Mouse (Mus musculus) thymus, postnatal 0 days (tissue): ENCODE measurements around the gene Mrgpra2a. TPM values are rescaled to one million over a fixed set of nuclear protein-coding genes. Genes with fewer than 3 reads are reported as not detected.
"Not testable (repeated sequence)": the region's sequence is repeated elsewhere in the genome, so short reads cannot be mapped to it uniquely, and the experiment has no call there.

Experiments used
- DNase-seq: peaks from one replicate; pipeline ENCODE4 v3.0.0-alpha.2; 2015; ENCODE audit warnings: low spot score
- polyA plus RNA-seq: library from polyadenylated mRNA; unstranded; fragments of >200 nt; fragmentation: Nextera tagmentation; extraction: Ambion mirVana; gene quantifications from 2 replicates; pipeline ENCODE4 v1.2.1, GENCODE M21; 2015

Gene Mrgpra2a
- polyA plus RNA-seq = 0.10 TPM in 1 of 2 replicates, not detected in the other

DNA sequence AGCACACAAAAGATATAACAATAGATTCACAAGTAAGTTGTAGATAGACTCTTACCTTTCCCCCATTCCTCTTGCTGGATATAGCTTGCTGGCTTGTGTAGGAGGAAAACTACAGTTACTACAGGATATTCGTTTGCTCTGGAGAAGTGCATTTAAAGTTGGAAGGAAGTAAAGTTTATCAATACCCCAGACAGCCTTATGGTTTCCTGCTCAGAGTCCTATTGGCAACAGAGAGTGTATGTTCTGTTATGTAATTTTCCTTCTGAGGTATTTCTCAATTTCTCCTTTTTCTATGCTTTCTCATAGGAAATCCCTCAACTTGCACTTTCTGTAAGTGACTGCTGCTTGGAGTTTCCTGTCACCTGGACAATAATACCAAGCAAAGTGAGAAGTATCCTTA, at the start of gene Mrgpra2a:
Mrgpra2a (minus strand) TSS at position 125 of the 400 bp plus-strand sequence.
- not testable (repeated sequence) for DNase-seq

DNA sequence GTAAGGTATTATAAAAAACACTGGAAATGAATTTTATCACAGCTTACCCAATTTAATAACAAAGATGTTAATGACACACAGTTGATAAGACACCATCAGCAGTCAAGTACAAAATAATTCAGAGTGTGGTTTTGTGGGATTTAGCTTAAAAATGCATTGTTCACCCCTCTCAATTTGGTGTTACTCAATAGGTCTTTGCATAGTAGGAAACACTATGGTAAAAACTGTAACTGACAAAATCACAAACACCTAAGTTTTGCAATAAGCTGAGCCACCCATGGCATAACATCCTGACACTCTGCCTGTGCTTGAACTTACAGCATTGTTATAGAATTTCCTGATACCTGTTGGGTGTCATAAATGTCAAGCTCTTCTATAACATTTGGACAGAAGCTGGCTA, 39.3 kb upstream of the Mrgpra2a start:
- not testable (repeated sequence) for DNase-seq

DNA sequence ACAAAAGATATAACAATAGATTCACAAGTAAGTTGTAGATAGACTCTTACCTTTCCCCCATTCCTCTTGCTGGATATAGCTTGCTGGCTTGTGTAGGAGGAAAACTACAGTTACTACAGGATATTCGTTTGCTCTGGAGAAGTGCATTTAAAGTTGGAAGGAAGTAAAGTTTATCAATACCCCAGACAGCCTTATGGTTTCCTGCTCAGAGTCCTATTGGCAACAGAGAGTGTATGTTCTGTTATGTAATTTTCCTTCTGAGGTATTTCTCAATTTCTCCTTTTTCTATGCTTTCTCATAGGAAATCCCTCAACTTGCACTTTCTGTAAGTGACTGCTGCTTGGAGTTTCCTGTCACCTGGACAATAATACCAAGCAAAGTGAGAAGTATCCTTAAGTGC, 37.5 kb upstream of the Mrgpra2a start:
- not testable (repeated sequence) for DNase-seq

DNA sequence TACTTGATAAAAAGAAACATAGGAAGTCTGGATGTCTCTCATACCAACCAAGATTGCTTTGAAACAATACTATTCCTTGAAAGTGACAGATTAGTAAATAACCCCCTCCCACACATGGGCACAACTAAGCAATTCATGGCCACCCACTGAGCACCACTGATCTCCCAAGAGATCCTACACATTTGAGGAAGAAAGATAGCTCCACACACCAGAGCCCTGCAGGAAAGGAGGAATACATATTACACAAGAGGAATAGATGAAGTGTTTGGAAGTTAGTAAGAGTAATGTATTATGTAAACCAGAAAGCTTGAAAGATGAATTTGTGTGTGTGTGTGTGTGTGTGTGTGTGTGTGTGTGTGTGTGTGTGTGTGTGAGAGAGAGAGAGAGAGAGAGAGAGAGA, 31.2 kb upstream of the Mrgpra2a start:
- not testable (repeated sequence) for DNase-seq

DNA sequence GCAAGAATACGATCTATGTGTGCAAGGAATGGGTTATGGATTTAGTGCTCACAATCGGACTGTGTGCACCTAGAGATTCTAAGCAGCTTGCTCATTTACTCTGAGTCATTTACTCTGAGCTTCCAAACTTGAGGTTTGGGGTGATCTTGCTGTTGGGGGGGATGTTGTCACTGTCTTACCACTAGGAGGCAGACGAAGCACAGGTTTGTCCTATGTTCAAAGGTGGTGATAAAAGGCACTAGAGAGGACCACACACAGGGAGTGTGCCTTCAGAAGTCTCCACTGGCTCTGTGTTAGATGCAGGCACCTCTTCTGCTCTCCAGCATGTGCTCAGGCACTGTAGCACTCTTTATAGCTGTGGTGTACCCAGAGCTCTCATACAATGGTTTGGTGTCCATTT, 22.0 kb upstream of the Mrgpra2a start:
- not testable (repeated sequence) for DNase-seq

DNA sequence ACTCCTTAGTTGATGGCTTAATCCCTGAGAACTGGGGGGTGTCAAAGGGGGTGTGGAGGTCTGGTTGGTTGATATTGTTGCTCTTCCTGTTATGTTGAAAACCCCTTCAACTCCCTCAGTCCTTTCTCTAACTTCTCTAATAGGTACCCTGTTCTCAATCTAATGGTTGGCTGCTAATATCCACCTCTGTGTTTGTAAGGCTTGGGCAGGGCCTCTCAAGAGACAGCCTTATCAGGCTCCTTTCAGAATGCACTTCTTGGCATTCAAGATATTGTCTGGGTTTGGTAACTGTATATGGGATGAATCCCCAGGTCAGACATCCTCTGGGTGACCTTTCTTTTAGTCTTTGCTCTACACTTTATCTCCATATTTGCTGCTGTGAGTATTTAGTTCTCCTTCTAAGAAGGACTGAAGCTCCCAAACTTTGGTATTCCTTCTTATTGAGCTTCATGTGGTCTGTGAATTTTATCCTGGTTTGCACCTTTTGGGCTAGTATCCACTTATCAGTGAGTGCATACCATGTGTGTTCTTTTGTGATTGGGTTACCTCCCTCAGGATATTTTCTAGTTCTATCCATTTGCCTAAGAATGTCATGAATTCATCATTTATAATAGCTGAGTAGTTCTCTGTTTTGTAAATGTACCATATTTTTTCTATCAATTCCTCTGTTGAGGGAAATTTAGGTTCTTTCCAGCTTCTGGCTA, 13.5 kb upstream of the Mrgpra2a start:
- DNase-seq = not testable (repeated sequence)

DNA sequence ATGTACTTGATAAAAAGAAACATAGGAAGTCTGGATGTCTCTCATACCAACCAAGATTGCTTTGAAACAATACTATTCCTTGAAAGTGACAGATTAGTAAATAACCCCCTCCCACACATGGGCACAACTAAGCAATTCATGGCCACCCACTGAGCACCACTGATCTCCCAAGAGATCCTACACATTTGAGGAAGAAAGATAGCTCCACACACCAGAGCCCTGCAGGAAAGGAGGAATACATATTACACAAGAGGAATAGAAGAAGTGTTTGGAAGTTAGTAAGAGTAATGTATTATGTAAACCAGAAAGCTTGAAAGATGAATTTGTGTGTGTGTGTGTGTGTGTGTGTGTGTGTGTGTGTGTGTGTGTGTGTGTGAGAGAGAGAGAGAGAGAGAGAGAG, 6.2 kb downstream of the Mrgpra2a start:
- not testable (repeated sequence) for DNase-seq

DNA sequence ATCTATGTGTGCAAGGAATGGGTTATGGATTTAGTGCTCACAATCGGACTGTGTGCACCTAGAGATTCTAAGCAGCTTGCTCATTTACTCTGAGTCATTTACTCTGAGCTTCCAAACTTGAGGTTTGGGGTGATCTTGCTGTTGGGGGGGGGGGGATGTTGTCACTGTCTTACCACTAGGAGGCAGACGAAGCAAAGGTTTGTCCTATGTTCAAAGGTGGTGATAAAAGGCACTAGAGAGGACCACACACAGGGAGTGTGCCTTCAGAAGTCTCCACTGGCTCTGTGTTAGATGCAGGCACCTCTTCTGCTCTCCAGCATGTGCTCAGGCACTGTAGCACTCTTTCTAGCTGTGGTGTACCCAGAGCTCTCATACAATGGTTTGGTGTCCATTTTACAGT, 15.5 kb downstream of the Mrgpra2a start:
- not testable (repeated sequence) for DNase-seq

DNA sequence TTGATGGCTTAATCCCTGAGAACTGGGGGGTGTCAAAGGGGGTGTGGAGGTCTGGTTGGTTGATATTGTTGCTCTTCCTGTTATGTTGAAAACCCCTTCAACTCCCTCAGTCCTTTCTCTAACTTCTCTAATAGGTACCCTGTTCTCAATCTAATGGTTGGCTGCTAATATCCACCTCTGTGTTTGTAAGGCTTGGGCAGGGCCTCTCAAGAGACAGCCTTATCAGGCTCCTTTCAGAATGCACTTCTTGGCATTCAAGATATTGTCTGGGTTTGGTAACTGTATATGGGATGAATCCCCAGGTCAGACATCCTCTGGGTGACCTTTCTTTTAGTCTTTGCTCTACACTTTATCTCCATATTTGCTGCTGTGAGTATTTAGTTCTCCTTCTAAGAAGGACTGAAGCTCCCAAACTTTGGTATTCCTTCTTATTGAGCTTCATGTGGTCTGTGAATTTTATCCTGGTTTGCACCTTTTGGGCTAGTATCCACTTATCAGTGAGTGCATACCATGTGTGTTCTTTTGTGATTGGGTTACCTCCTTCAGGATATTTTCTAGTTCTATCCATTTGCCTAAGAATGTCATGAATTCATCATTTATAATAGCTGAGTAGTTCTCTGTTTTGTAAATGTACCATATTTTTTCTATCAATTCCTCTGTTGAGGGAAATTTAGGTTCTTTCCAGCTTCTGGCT, 24.0 kb downstream of the Mrgpra2a start:
- DNase-seq = not testable (repeated sequence)

DNA sequence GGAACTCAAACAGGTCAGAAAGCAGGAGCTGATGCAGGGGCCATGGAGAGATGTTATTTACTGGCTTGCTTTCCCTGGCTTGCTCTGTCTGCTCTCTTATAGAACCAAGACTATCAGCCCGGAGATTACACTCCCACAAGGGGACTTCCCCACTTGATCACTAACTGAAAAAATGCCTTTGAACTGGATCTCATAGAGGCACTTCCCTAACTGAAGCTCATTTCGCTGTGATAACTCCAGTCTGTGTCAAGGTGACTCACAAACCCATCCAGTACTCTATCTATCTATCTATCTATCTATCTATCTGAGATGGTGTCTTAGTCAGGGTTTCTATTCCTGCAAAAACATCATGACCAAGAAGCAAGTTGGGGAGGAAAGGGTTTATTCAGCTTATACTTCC, 41.3 kb downstream of the Mrgpra2a start:
- no peak for DNase-seq

DNA sequence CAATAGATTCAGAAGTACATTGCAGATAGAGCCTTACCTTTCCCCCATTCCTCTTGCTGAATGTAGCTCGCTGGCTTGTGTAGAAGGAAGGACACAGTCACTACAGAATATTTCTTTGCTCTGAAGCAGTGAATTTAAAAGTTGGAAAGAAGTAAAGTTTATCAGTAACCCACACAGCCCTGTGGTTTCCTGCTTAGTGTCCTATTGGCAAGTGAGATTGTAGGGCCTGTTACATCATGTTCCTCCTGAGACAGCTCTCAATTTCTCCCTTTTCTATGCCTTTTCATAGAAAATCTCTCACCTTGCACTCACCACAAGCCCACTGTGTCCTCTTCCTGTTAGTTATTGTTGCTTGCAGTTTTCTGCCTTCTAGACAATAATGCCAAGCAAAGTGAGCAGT, 42.4 kb downstream of the Mrgpra2a start:
- DNase-seq = no peak

DNA sequence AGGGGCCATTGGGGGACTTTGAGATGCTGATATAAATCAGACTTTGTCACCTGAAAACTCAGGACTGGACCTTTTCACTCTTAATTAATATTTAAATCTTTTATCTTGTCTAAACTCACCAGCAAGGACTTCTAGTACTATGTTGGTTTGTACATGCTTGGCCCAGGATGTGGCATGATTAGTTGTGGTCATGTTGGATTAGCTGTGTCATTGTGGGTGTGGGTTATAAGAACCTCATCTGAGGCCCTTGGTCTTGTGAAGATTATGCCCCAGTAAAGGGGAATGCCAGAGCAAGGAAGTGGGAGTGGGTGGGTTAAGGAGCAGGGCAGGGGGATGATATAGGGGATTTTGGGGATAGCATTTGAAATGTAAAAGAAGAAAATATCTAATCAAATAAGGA, 50.8 kb downstream of the Mrgpra2a start:
- DNase-seq = no peak

Other genes starting within 250 kb of the Mrgpra2a start
- not detected in 2 replicates for gene Mrgpra6, start 247.2 kb downstream of the Mrgpra2a start, polyA plus RNA-seq
- gene Mrgpra9, start 199.3 kb downstream of the Mrgpra2a start, polyA plus RNA-seq = not detected in 2 replicates
- gene Mrgpra1, start 97.9 kb downstream of the Mrgpra2a start, polyA plus RNA-seq = not detected in 2 replicates
- gene Mrgpra2b, start 76.7 kb upstream of the Mrgpra2a start, polyA plus RNA-seq = not detected in 2 replicates
- not detected in 2 replicates for gene Mrgpra3, start 149.2 kb upstream of the Mrgpra2a start, polyA plus RNA-seq